Mouse (Mus musculus): ENCODE results near the gene Rhov. TPM values are rescaled to one million over a fixed set of nuclear protein-coding genes. Genes with fewer than 3 reads are reported as not detected.

The Rhov gene
- polyA plus RNA-seq, 1 experiment from 2014 or later = 0.83 TPM

Other genes with a start within 250 kb of the Rhov start
- 21.9 and 22.4 TPM in 2 replicates for gene Ccdc32, start 241.9 kb downstream of the Rhov start, polyA plus RNA-seq (2016; fragmentation: Nextera tagmentation; extraction: Ambion mirVana)
- gene Rpusd2, start 236.5 kb downstream of the Rhov start, polyA plus RNA-seq (2016; fragmentation: Nextera tagmentation; extraction: Ambion mirVana) = 7.0 and 7.9 TPM in 2 replicates
- 63.9 and 68.4 TPM in 2 replicates for gene Knl1, start 224.2 kb downstream of the Rhov start, polyA plus RNA-seq (2016; fragmentation: Nextera tagmentation; extraction: Ambion mirVana)
- 95.6 and 97.9 TPM in 2 replicates for gene Rad51, start 158.5 kb downstream of the Rhov start, polyA plus RNA-seq (2016; fragmentation: Nextera tagmentation; extraction: Ambion mirVana)
- gene Rmdn3, start 114.2 kb downstream of the Rhov start, polyA plus RNA-seq (2016; fragmentation: Nextera tagmentation; extraction: Ambion mirVana) = 47.4 and 49.9 TPM in 2 replicates
- gene Gchfr, start 103.5 kb downstream of the Rhov start, polyA plus RNA-seq (2016; fragmentation: Nextera tagmentation; extraction: Ambion mirVana) = 2.7 and 3.2 TPM in 2 replicates
- gene Gm14137, start 96.8 kb downstream of the Rhov start, polyA plus RNA-seq (2016; fragmentation: Nextera tagmentation; extraction: Ambion mirVana) = 0.72 and 1.1 TPM in 2 replicates
- gene Zfyve19, start 62.7 kb downstream of the Rhov start, polyA plus RNA-seq (2016; fragmentation: Nextera tagmentation; extraction: Ambion mirVana) = 56.1 and 57.4 TPM in 2 replicates
- 24.5 and 26.2 TPM in 2 replicates for gene Dnajc17, start 62.5 kb downstream of the Rhov start, polyA plus RNA-seq (2016; fragmentation: Nextera tagmentation; extraction: Ambion mirVana)
- not detected in 2 replicates for gene Ppp1r14d, start 41.4 kb downstream of the Rhov start, polyA plus RNA-seq (2016; fragmentation: Nextera tagmentation; extraction: Ambion mirVana)
- gene Spint1, start 33.9 kb downstream of the Rhov start, polyA plus RNA-seq (2016; fragmentation: Nextera tagmentation; extraction: Ambion mirVana) = 1.9 and 2.4 TPM in 2 replicates
- 23.1 and 27.5 TPM in 2 replicates for gene Vps18, start 17.5 kb upstream of the Rhov start, polyA plus RNA-seq (2016; fragmentation: Nextera tagmentation; extraction: Ambion mirVana)
- 5.7 TPM in 2 replicates for gene Dll4, start 54.5 kb upstream of the Rhov start, polyA plus RNA-seq (2016; fragmentation: Nextera tagmentation; extraction: Ambion mirVana)
- gene Chac1, start 80.0 kb upstream of the Rhov start, polyA plus RNA-seq (2016; fragmentation: Nextera tagmentation; extraction: Ambion mirVana) = 0.78 and 0.95 TPM in 2 replicates
- gene Ino80, start 206.4 kb upstream of the Rhov start, polyA plus RNA-seq (2016; fragmentation: Nextera tagmentation; extraction: Ambion mirVana) = 3.3 and 3.8 TPM in 2 replicates

Data from midbrain, embryonic 10.5 days (tissue).